Mouse (Mus musculus) megakaryocyte, embryonic 14.5 days (primary cell): ENCODE measurements around the gene Vmn1r231.

ENCODE experiments used
- FLI1 ChIP-seq: IDR thresholded peaks from 2 replicates; pipeline ENCODE4 v1.6.1; 2012; ENCODE audit warnings: low read length, inconsistent platforms, mixed read lengths
- GATA1 ChIP-seq: IDR thresholded peaks from 3 replicates; pipeline ENCODE4 v1.6.1; 2012; ENCODE audit warnings: mixed read lengths, low read length, inconsistent platforms, borderline replicate concordance

GRCm38 (mm10) chr17:20840144-20840543 lies 64.7 kb downstream of the Vmn1r231 start, which contains the start of gene Vmn1r230:
- no peak for TF ChIP-seq GATA1
- TF ChIP-seq FLI1: no peak
